Mouse (Mus musculus): ENCODE measurements around the gene Ttc25.

Ttc25 gene

GRCm38 (mm10) chr11:100544832-100545745, at the start of gene Ttc25:
Ttc25 (plus strand) TSS chr11:100545607.
- DNase-seq, result peak; percentile 96

DNA sequence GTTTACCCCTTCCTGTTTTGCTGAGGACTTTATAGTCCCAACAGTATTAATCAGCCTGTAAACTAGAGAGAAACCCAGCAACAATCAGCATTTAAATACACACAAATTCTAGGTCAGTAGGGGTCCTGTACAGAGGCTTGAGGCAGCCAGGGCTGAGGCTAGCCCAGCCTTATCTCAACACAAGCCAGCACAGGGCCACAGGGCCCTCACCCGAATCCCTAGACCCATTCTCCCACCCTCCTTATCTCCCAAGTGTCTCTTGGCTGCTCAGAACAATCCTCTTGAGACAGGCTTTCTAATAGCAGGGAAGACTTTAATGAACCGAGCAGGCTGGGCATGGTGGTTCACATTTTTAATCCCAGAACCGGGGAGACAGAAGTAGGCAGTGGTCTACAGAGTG, 45.2 kb upstream of the Ttc25 start:
- DNase-seq, result no peak

DNA sequence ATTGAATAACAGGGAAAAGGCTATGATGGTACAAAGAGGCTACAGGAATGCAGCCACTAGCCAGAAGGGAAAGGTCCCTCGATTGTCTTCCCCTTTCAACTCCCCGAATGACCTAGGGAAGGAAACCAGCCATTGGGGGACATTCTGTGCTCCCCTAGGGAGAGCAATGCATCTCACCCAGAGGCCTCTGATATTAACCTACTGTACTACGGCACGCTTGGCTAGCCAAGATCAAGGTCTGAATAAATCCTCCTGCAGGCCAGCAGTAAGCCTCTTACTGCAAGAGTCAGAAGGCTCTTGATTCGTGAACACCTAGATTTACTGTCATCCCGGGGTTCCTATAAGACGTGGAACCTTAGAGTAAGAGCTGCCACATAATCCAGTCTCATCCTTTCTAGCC, 44.8 kb upstream of the Ttc25 start:
- DNase-seq, result peak; percentile 59

DNA sequence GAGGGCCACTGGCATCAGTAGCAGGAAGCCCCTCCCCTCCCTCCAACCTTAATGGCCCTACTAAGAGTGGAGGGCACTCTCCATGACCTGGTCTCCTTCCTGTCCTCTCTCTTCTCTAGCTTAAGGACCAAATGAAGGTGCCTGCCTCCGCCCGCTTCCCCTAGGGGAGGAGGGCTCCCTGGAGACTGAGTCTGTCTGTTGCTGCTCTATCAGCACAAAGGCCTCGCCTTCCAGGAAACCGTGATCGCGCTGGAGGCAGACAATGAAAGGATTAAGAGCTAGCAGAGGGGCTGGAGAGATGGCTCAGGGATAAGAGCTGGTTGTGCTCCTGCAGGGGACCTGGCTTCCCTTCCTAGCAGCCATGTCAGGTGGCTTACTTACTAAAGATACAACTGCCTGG, 44.1 kb upstream of the Ttc25 start:
- DNase-seq, result peak; percentile 15

DNA sequence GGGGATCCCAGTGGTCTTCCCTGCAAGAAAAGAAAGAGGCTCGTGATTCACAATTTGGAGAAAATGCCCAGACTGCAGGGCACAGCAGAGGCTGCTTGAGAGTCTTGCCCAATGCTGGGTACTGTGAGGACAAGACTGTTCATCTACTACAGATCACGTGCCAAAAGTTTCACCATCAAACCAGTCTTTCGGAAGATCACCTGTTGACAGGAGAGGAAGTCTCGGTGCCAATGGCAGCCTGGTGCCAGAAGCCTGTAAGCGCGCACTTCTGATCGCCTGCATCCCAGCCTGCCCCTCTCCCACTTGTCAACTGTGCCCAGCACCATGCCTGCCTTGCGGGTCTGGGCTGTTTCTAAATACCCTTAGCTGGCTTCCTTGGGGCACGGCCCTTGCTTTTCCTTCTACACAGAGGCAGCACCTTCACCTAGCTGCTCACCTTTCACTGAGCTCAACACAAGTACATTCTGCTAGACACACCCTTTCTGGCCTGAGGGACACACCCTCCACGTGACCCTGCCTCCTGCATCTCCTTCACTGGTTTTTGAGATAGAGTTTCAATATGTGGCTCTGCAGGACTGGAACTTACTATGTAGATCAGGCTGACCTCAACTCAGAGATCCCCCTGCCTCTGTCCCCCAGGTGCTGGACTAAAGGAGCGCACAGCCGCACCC, 40.3 kb upstream of the Ttc25 start:
- DNase-seq, result no peak

DNA sequence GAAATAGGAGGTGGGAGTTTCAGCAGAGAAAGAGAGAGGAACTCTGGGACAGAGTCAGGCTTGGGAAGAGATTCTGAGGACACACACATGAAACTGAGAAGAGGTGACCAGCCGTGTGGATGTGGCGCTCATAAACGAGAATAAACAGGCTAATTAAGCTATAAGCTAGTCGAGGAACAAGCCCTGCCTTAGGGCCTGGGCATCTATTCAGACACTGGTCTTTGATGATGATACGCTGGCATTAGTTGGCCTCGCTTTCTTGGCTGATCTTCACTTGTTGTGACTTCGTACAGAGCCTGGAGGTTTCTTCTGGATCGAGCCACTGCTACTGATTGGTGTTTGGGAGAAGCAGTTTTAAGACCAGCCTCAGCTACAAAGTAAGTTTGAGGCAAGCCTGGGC, 39.4 kb upstream of the Ttc25 start:
- DNase-seq, result no peak

GRCm38 (mm10) chr11:100510556-100510955, 34.9 kb upstream of the Ttc25 start:
- DNase-seq, result no peak

GRCm38 (mm10) chr11:100512384-100512783, 33.0 kb upstream of the Ttc25 start:
- peak; percentile 57 for DNase-seq

DNA sequence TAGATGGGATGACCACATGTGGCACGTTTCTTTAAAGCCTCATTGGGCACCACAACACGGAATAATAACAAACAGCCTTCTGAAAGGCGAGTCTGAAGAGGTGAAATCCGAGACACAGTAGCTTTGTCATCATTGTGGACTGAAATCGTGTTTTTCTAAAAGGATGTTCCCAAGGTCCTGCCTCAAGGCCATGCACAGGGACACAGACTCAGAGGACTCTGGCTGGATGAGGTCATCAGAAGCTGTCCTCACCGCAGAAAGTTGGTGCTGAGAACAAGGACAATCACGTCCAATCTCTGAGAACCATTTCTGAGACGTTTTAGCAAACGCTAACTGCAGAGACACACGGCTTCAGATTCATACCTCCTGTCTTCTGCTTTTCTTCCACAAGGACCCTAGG, 31.7 kb upstream of the Ttc25 start:
- no peak for DNase-seq

GRCm38 (mm10) chr11:100515061-100515460, 30.3 kb upstream of the Ttc25 start:
- DNase-seq, result no peak

DNA sequence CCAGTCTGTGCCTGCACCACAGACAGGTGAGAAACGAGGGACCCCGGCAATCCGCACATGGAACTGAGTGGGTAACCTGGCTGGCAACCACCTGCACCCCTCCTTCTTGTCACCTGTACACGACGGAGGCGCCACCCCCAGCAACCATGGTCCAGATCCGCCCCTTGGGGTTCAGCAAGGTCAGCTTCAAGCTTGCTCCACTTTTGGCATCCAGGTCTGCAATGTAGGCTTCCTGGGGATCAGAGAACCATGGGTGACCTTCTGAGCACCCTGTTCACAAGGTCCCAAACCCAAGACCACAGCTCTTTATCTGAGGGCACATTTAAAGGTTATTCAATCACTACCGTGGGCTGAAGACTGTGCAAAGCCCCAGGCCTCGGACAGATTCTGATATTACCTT, 29.6 kb upstream of the Ttc25 start:
- no peak for DNase-seq

- DNase-seq, result no peak
Observed at GRCm38 (mm10) chr11:100516291-100516690, 29.1 kb upstream of the Ttc25 start.

GRCm38 (mm10) chr11:100518188-100518591, 27.2 kb upstream of the Ttc25 start:
- DNase-seq, result peak; percentile 47

GRCm38 (mm10) chr11:100519188-100519587, 26.2 kb upstream of the Ttc25 start:
- DNase-seq, result no peak

DNA sequence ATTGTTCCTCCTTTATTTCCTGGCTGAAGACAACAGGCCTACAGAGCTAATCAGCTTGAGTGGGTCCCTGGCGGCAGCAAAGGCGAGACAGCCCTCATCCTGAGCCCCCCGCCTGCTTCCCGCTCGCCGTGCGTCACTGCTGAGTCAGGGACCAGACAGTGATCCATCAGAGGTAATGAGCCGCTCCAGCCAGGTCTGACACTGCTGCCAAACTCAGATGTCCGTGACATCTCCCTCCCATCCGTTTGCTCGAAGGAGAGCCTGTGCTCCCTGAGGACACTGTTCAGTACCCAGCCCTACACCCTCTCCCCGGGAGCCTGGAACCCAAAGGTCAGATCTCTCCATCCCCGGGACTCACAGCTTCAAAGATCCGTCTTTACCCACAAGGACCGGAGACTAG, 24.6 kb upstream of the Ttc25 start:
- peak; percentile 25 for DNase-seq

- no peak for DNase-seq
Observed at GRCm38 (mm10) chr11:100524358-100524757, 21.0 kb upstream of the Ttc25 start.

GRCm38 (mm10) chr11:100524987-100525630, 20.3 kb upstream of the Ttc25 start:
- no peak for DNase-seq

- peak; percentile 14 for DNase-seq
Observed at GRCm38 (mm10) chr11:100526052-100526816, 19.2 kb upstream of the Ttc25 start.

DNA sequence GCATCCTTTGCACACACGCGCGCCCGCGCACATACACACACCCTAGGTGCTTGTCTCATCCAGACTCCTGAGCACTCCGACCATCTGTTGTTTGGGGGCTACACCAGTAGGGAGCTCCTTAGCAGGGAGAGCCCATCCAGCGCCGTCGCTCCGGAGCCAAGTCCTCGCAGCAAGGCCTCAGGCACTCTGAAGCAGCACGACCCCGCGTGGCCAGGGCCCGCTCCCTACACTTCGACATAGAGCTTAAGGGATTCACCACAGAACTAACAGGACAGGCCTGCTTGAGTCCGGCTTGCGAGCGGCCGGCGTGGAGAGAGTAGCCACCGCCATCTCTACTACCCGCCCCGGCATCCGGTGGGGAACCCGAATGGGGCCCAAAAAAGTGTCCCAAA, 18.3 kb upstream of the Ttc25 start:
- DNase-seq, result peak; percentile 80

DNA sequence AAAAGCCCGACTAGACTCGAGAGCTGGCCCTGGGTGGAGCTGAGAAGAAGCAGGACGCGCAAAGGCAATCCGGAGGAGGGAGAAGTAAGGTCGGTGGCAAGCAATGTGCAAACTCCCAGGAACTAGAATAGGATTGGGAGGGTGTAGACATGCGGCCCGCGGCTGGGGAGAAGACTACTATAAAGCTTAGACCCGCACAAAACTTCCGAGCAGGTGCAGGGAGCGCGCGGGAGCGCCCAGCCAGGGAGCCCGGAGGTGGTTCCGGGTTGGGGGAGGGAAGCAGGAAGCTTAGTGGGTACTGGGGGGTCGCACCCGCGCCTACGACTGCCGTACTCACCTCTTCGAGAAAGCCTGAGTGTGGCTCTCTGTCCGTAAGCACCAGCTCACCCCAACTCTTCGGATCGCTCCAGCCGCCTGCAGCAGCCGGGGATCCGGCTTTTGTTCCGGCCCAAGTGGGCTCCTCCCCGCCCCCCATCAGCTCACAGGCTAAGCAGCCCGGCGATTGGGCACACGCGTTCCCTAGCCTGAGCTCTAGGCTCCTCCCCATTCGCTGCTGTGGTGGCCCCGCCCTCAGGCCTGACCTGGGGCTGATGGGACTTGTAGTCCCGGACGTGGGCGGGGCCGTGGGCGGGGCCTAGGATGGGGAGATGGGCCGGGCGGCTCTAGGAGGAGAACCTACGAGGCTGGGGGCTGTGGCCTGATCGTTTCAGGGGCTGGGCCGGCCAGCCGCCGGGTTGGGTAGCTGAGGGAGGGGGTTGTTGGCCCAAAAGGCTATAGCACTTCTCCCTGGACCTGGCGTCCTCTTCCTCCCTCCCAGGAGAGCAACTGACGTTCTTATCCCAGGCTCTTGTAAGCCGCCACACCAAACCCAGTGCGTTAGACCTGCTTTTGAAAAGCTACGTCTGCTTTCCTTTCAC, 17.7 kb upstream of the Ttc25 start, which contains the start of gene Acly:
Acly (minus strand) TSS at position 543 of the 917 bp plus-strand sequence.
- peak; percentile 99 for DNase-seq

DNA sequence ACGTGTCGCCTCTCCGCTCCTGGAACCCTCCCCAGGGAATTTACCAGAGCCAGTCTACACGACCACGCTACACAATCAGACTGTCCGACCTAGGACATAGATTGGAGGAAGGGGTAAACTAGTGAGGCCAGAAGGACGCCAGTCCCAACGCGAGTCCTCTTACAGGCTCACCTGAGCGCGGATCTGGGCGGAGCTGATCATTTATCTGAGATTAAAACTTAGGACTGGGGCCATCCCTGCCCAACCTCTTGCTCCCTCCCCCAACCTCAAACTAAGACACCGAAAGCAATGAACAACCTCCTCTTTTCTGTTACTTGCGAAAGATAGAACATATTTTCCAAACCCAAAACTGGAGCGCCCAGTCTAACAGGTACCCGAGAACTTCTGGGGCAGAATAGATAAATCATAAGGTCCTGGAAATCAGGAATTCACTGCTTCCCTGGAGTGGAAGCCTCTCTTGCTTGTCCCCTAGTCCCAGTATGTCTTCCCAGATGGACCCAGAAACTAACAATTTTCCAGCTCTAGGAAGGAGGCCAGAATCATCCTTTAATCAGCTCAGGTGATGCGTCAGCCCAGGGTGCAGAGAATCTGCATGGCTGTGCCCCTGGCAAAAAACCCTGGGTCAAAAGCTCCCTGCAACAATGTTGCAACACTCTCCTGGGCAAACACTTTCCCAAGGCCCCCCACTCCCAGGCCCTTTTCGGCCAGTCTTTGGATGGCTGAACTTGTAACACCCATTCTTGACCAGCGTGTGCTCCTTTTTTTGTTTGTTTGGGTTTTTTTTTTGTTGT, 16.8 kb upstream of the Ttc25 start:
- no peak for DNase-seq
